Mouse (Mus musculus): ENCODE data around the gene Lipt1.
A peak's percentile ranks its signal among the peaks of the same experiment; 100 is the strongest.

Lipt1 gene

DNA sequence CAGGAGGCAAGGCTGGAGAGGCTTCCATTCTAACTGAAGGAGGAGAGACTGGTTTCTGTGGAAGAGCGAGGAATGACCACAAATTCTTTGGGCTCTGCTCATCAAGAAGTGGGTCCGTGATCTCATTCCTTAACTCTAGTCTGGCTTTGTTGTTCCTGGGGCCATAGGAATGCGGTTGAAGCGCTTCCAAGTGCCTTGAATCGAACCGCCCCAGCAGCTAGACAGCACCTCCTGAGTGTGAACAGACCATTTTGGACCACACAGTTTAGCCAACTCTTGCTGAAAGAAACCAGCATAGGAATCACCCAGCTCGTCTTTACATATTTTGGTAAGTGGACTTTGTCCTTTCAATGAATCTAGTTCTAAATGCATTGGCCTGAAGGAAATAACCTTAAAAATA, at the start of gene Lipt1:
Lipt1 (plus strand) TSS at position 35 of the 400 bp plus-strand sequence.
- no peak for DNase-seq (ENCODE audit: low spot score)

DNA sequence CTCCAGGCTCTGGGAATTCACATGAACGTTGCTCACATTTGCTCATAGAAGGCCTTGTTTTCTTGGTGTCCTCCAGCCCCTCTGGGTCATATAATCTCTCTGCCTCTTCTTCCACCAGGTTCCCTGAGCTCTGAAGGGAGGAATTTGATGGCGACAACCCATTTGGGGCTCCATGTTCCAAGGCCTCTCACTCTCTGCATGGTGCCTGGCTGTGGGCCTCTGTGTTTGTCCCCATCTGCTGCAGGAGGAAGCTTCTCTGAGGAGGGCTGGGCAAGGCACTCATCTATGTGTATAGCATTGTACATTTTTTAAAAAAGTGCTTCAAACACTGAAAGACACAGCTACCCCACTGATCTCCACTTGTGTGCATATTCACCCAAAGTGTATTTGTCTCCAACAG, 39.9 kb upstream of the Lipt1 start:
- DNase-seq (ENCODE audit: low spot score), result no peak

DNA sequence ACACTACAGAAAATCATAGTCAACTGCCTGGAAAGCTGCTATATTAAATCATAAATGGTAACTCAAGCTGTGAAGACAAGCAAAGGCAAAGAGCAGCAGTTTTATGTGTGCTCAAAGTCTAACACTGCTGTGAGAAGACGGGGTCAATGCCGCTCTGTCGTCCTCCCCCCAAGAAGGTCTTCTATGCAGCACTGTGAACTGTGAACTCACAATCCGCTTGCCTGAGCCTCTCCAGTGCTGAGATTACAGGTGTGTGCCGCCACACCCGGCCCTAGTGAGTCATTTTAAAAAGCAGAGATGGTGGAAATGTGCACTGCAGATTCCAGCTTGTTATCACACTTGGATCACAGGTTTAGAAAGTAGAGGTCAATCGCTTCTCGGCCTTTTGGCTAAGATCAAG, 24.7 kb upstream of the Lipt1 start:
- DNase-seq (ENCODE audit: low spot score), result no peak

DNA sequence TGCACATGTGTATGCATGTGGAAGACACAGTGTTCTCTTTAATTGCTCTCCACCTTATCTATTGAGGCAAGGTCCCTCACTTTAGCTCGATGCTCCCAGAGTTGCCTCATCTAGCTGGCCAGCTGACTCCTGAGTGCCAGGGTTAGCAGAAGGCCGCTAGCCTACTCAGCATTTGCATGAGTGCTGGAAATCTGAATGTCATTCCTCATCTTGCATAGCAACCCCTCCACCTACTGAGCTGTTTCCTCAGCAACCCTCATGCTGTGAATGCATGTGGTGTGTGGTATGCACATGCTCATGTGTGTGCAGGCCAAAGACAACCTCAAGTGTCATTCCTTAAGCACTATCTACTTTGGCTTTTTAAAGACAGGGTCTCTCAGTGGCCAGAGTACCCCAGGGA, 20.8 kb upstream of the Lipt1 start:
- DNase-seq (ENCODE audit: low spot score), result no peak

DNA sequence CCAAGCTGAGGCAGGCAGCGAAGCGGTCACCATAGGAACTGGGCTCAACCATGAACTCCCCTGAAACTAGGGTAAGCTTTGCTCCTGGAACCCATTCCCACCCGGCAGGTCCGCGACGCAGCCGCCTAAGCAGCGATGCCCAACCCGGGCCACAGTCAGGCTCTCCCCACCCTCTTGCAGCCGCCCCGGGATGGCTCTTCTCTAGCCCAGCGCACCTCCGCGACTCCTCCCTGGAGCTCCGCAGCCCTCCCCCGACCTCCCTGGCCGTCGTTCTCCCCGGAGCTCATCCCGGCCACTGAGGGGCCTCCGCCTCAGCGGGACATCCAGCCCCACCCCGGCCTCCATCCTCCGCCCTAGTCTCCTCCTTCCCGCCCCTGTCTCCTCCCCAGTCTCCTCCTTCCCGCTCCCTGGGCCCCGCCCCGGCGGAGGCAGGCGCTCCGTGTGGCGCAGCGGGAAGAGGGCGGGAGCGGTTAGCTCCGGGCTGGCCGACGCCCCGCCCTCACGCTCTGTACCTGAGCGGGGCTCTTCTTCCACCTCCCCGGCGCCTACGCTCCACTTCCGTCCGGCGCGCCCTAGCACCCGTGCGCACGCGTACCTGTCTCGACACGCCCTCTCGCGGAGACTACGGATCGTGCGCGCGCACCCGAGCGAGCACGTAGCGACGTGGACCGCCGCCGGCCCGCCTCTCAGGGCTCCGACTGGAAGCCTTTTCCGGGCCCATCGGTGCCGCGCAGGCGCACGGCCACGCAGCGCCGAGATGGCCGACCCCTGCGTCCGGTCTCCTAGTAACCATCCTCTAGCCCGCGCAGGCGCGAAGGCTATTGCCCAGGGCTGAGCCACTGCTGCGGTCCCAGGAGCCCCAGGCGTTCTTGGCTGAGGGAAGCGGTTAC, 6.8 kb upstream of the Lipt1 start:
- peak; percentile 100 for DNase-seq (ENCODE audit: low spot score)

DNA sequence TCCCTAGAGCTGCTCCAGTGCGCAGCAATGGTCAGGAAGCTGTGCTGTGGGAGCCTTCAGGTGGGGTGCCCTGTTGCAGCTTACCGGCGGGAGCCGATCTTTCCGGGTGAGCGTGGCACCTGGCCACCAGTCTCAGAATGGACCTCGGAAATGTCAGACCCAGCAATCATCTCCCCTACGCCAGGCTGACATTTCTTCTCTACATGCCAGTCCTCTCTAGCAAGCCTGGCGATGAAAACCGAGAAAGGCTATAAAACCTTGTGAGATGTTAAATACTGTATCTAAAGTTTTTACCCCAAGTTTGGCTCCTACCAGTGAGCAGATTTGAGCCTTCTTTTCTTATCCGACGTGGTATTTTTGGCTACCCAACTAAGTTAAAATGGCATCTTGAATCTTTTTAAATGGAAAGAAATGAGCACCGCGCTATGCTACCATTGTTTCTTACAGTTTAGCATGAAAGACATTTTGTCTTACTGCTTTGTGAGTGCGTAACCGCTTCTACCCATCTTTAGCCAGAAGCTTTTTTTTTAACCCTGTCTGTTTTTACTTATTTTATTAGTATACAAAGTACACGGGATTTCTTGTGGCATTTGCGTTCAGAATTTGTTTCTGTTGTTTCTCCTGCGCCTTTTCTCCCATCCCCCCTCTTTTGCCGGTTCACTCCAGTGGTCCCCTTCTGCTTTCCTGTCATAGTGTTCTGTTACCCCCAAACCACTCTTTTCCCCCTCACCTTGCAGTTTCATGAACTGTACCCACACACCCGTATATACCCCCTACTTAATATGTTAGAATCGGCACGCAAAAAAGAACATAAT, 5.9 kb upstream of the Lipt1 start:
- DNase-seq (ENCODE audit: low spot score), result no peak

DNA sequence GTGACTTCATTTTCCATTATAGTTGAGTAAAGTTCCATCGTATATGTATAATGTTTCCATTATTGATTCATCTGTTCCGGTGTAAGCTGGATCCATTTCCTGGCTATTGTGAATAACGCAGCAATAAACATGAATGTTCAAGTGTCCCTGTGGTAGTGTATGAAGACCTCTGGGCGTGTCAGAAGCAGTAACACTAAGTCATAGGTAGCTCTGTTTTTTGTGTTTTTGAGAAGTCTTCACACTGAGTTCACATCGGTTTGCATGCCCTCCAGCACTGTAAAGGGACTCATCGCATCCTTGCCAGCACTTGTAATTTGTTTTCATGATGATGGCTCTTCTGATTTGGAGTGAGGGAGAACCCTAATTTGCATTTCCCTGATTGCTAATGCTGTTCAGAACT, 5.3 kb upstream of the Lipt1 start, which contains the start of gene Tsga10:
Tsga10 (minus strand) TSS at position 144 of the 400 bp plus-strand sequence.
- DNase-seq (ENCODE audit: low spot score), result no peak

DNA sequence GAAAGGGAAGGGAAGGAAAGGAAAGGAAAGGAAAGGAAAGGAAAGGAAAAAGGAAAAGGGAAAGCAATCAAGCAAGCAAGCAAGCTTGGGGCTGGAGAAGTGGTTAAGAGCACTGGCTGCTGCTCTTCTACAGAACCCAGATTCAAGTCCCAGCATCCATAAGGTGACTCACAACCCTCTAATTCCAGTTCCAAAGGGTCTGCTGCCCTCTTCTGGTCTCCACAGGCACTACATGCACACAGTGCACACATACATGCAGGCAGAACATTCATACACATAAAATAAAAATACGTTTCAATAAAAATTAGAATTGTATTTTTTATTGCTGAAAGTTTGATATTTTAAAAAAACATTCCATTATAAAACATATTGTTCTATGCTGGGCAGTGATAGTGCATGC, 4.5 kb upstream of the Lipt1 start:
- DNase-seq (ENCODE audit: low spot score), result peak; percentile 46

DNA sequence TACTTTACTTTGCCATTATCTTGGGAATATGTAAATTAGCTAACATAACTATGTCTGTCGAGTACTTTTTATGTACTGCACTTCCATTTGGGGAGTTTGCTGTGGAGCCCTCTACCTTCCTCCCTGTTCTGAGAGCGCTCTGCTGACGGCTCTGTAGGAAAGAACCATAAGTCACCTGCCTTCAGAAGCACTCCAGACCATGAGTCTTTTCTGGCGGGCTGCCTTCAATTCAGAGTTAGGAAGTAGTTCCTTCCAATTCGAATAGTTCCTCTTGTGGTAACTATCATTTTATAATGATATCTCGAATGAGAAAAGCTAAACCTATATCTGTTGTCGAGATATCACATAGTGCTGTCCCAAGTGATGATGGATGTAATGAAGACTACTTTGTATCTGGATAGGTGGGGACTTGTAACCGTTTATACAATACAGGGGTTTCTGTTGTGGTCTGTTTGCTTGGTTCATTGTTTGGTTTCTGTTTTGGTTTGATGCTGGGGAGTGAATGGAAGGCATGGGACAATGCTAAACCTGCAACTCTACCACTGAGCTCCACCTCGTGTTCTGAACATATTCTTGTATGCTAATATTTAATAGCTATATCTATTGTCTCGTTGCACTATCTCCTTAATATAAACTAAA, 3.7 kb upstream of the Lipt1 start:
- no peak for DNase-seq (ENCODE audit: low spot score)

DNA sequence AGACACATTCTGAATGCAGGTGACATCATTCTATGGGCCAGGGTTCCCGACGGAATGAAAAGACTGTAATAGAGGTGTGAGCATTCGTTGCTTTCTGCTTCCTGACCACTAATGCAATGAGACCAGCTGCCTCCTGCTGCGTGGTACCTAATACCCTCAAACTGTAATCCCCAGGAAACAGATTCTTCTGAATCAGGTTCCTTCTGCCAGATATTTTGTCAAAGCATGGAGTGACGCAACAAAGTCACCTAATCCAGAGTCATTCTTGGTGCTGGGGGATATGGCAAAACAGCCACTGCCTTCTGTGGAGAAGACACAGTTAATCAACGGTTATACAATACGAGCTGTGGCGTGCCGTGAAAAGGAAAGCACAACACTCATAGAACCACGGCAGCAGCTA, 2.9 kb upstream of the Lipt1 start:
- DNase-seq (ENCODE audit: low spot score), result no peak

DNA sequence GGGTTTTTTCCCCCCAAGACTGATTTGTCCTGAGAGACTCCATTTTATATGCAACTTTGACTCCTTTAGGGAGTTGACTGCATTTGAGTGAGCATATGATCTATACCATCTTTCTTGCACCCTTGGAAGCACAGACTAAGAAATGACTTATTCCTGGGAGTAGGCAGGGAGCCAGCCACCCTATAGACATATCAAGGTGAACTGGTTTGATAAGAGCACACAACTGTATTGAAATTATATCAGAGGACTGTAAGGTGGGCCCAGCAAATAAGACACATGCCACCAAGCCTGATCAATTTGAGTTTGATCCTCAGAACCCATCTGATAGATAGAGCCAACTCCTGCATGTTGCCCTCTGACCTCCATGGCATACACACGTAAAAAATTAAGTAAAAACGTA, 2.2 kb upstream of the Lipt1 start:
- DNase-seq (ENCODE audit: low spot score), result no peak

DNA sequence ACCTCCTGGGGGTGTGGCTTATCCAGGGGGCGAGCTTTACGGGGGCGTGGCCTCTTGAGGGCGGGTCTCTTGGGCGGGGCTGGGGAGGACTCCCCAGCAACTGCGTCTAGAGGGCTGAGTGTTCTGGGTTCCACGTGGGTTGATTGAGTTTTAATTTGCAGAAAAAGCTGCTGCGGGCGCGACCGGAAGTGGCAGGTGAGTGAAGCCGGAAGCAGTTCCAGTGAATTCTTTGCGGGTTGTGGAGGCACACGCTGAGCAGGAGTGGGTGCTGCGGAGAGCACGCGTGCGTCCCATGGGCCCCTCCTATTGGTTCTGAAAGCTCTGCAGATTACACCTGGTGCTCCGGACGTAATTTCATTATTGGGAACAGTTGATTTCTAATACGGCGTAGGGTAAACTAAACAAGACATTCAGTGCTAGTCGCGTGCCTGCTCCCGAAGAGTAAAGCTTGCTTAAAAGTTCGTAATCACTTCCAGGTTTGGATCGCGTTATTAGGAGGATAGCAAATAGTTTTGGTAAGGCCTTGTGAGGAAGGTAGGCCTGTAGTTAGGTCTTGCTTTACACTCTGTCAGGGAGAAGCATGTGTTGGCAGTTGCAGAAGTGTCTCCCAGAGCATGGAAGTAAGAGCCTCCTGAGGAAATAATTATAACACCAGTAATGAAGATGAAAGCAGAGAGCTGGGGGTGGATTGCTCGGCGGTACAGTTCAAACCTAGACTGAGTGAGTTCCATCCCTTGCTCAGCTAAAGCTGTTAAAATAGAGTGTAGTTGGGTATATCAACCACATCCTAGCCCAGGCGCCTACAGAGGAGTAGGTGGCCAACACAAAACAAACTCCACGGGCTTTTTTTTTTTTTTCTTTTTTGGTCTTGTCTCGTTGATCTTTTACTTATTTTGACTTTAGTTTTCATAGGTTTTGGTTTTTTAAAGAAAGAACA, 861 bp downstream of the Lipt1 start:
- peak; percentile 76 for DNase-seq (ENCODE audit: low spot score)

DNA sequence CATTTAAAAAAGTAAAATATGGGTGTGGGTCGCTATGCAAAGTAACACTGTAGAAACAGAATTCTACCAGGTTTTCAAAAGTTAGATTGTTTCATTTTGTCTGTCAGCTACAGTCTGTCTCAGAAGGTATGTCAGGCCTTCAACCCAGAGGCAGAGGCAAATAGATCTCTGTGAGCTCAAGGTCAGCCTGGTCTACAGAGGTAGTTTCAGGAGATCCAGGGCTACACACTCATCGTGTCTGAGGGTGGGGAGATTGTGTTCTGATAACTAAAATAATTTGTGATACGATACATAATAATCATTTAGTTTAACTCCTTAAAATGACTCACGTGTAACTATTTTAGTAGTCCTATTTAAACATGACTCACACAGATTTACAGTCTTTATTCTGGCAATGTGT, 1.6 kb downstream of the Lipt1 start:
- no peak for DNase-seq (ENCODE audit: low spot score)

DNA sequence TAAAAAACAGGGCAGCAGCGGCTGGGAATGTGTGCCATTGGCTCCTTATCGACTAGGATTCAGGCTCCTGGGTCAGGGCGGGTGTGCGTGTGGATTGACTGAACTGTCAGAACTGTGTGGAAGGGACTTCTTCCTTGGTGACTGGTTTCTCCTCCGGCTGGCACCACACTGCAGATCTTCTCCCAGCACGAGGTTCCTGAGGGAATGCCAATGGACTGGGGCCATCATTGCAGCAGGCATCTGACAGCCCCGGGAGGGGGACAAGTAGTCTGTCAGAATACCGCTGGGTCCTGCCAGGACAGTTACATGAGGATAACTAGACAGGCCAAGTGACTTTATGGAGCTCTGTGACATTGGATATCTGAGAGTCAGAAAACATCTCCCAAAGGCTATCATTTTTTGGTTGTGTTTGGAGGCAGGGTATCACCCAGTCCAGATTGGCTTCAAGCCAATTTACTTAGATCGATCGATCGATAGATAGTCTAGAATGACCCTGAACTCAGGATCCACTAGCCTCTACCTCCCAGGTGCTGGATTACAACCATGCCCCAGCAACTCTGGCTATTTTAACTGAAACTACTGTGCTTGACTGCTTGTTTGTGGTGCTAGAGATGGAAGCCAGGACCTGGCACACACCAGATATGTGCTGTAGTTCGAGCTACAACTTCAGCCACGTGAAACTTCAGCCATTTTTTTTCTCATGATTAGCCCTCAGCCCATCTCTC, 6.4 kb downstream of the Lipt1 start:
- no peak for DNase-seq (ENCODE audit: low spot score)

DNA sequence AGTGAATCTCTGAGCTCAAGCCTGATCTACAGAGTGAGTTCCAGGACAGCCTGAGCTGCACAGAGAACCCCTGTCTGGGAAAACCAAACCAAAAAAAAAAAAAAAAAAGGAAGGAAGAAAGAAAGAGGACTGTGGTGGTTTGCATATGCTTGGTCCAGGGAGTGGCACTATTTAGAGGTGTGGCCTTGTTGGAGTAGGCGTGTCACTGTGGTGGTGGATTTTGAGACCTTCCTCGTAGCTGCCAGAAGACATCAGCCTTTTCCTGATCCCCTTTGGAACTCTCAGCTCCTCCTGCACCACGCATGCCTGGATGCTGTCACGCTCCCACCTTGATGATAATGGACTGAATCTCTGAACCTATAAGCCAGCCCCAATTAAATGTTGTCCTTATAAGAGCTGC, 11.9 kb downstream of the Lipt1 start:
- DNase-seq (ENCODE audit: low spot score), result no peak

DNA sequence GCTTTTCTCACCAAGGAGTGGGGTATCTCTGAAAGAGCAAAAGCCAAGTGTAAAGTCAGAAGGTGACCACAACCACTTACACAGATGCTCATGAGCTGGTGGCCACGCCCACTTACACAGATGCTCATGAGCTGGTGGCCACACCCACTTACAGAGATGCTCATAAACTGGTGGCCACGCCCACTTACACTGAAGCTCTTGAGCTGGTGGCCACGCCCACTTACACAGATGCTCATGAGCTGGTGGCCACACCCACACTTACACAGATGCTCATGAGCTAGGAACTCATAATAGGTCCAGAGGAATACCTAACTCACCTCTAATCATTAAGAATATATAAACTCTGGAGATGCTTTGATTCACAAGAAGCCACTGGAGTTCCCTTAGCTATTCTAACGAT, 12.9 kb downstream of the Lipt1 start:
- DNase-seq (ENCODE audit: low spot score), result no peak

DNA sequence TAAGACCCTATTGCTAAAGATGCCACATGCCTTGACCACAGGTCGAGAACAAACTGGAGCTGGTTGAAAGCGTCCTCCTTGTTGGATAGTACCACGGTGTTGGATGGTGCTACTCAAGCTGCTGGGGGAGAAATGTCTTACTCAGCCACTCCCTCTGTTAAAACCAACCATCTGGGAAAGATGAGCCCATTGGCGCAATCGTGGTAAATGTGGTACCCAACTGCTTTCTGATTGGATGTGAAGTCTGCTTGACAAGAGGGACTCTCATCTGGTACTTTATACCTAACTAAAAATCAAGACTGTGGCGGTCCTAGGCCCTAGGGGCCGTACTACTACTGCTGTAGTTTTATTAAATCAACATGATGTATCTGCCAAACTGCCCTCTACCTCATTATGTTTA, 17.7 kb downstream of the Lipt1 start:
- no peak for DNase-seq (ENCODE audit: low spot score)

DNA sequence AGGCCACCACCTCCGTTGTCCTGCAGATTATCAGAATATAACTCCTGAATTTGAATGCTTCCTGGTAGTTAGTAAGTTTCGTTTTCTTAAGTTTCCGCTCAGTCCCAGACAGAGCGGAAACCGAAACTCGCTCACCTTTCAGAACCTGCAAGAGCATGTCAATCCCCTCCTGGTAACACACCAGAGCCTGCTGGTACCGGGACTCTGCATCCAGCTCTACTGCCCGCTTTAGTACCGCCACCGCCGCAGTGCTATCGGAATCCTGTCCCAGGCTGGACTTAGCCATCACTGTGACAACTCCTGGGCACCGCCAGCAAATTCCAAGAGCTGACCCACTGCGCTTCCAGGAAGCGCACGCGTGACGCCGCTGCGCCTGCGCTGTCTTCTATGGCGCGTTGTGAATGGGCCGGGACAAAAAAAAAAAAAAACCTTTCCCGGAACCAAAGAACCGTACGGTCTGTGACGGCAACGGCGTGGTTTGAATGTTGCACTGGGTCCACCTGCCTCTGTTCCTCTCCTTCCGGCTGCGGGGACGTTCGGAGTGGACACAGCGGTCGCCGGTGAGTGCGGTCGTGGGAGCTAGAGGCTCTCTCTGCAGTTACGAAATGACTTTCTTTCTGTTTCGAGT, 18.6 kb downstream of the Lipt1 start, which contains the start of the genes Mitd1 and Mrpl30:
Mitd1 (minus strand) TSS at position 387 of the 628 bp plus-strand sequence.
Mrpl30 (plus strand) TSS at position 453 of the 628 bp plus-strand sequence.
- peak; percentile 88 for DNase-seq (ENCODE audit: low spot score)

DNA sequence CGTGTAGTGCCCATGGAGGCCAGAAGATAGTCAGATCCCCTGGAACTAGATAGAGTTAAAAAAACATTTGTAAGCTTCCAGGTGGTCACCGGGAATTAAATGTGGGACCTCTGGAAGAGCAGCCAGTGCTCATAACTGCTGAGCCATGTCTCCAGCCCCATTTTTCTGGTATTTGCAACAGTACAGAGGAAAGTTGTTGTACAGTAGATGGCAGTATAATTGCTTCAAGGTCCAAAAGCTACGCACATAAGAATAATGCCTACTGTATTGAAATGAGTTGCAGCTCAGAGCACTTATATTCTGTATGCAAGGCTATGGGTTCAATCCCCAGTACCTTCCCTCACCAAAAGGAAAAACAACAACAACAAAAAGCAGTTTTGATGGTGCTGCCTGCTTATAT, 19.9 kb downstream of the Lipt1 start:
- DNase-seq (ENCODE audit: low spot score), result no peak

DNA sequence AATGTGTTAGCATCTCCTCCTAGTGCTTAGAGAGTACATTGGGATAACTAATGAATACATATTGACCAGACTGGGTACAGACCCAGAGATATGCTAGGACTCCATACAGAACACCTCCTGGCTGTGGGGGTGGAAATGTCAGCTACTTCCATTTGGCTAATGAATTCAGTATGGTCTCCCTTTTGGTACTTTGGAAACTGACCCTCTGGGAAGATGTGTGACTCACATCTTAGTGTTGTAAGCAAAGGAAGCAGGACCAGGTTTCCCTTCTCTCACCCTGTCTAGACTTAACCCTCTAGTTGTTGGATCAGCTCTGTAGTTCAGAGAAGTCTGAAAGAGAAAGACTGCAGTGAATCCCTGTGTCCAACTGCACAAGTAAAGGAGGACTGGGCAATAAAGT, 23.1 kb downstream of the Lipt1 start:
- no peak for DNase-seq (ENCODE audit: low spot score)

Measured in layer of hippocampus, adult 11-12 months (tissue).